Mouse (Mus musculus) cerebellum, adult (tissue): ENCODE measurements around the gene Zdhhc19.
A peak's percentile ranks its signal among the peaks of the same experiment; 100 is the strongest.

Source experiments
- ATAC-seq: cut with Nextera tagmentation; 2 replicates; pipeline ENCODE4 v1.9.2; 2017; ENCODE audit warnings: mild to moderate bottlenecking, moderate library complexity, mixed read lengths; ENCODE audit not compliant: insufficient number of reproducible peaks, low FRiP score, low TSS enrichment

Gene Zdhhc19

DNA sequence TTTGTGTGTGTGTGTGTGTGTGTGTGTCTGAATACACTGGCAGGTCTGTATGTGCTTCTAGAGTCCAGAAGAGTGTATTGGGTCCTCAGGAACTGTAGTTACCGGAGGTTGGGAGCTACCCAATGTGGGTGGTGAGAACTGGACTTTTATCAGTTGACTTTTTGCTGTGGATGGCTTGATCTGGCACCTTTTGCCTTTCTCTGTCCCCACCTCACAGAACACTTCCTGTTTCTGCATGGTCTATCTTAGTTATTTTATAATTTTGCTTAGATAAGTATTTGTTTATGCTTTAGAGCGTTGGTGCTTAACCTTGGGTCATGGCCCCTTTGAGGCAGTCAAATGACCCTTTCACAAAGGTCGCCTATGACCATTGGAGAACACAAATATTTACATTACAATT is 47.4 kb downstream of the Zdhhc19 start:
- ATAC-seq, result no peak

DNA sequence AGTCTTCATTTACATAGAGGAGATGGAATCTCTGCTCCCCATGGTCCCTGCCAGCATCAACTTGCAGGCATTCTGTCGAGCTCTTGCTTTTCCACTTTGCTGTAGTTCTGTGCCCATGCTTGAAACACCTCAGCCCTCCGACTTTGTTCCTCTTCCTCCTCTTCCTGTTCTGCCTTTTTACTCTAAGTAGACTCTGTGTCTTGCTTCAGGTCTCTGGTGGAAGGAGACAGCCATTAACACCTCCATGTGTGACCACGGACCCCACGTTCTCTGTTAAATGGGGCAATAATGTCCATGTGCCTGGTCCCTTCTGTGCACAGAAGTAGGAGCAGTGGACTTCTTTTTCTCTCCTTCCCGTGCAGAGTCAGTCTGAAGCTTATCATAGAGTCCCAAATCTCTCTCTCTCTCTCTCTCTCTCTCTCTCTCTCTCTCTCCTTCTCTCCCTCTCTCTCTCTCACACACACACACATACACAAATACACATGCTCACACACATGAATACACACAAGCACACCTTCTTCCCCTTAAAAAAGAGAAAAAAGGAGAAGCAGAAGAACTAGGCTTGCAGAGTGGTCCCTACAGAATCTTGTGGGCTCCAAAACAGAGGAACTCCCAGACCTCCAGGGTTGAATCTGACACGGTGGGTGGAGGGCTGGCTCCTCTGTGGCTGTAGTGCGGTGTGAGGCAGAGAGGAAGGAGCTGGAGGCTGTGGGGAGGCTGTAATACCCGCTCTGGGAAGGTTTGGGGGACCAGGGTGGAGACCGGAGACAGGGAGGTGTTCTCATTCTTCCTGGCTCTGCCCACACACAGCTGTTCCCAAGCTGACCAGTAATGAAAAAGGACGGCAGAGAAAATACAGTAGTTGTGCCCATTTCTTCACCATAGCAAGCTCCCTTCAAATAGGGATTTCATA is 51.3 kb downstream of the Zdhhc19 start:
- no peak for ATAC-seq

DNA sequence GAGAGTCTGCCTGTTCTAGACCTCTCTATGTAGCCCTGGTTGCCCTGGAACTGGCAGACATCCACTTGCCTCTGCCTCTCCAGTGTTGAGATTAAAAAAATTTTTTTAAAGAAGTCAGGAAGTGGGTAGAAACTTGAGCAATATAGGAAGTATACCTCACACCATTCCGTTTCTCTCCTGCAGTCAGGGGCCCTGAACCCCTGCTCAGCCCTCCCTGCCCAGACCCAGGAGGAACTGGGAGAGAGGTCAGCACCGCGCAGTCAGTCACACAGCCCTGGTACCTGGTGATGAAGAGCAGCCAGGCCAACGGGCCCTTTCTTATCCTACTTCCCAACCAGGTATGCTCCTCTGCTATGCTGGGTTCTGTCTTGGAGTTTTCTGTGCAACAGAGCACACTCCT is 54.0 kb downstream of the Zdhhc19 start:
- ATAC-seq, result no peak

DNA sequence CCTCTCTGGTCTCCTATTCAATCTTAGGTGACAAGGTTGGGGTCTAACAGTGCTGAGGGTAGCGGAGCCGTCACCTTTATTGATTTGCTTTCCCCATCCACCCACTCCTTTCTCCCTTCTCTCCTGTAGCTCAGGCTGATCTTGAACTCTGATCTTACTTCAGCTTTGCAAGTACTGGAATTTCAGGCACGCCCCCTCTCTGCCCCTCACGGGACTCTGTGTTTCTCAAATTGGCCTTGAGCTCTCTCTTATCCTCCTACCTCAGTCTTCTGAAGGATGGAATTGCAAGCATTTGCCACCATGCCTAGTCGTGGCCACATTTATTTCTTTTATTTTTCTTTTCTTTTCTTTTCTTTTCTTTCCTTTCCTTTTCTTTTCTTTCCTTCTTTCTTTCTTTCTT is 54.4 kb downstream of the Zdhhc19 start:
- no peak for ATAC-seq

DNA sequence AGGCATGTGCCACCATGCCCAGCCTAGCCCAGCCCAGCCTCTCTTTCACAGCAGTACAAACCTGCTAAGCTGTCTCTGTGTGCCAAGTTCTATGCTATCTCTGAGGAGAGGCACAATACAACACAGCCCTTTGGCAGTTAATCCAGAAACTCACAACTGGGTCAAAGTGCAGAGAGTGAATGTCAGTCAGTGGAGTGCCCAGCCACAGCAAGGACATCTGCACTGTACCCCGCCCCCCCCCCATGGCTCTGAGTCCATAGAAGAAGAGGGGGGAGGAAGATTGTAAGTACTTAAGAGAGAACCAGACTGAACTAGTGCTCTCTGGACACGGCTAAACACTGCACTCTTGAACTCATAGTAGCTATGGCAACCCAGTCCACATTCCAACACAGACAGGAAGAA is 55.3 kb downstream of the Zdhhc19 start:
- ATAC-seq, result no peak

DNA sequence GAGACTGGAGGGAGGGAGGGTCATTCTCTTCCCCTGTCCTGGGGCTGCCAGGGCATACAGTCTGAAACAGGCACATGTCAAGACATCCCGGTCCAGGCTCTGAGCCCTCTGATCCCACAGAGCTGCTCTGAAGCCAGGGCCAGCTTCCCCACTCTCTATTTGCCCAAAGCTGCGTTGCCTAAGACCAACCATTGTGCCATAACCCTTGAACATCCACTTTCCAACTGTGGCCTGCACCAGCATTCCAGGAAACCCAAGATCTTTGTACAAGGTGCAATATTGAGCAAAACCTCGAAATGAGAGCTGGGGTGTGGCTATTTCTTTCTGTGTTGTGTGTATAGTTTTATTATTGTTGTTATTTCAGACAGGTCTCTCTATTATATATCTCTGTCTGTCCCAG is 59.5 kb downstream of the Zdhhc19 start:
- ATAC-seq, result no peak

DNA sequence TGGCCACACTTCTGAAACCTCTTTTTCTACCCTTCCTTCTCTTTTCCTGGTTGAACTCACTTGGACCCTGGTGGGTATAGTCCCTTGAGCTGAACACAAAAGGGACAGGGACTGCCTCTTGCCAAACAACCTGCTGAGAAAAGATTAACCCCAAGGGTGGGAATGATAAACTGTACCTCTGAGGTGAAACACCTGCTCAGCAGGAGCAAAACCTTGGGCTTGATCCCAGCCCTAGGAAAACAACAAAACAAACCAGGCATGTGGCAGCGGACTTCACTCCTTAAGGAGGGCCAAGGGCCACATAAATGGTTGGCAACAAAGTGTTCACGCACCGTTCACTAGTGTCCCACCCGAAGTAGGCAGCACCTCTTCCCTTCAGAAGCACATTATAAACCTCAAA is 63.4 kb downstream of the Zdhhc19 start:
- ATAC-seq, result no peak

DNA sequence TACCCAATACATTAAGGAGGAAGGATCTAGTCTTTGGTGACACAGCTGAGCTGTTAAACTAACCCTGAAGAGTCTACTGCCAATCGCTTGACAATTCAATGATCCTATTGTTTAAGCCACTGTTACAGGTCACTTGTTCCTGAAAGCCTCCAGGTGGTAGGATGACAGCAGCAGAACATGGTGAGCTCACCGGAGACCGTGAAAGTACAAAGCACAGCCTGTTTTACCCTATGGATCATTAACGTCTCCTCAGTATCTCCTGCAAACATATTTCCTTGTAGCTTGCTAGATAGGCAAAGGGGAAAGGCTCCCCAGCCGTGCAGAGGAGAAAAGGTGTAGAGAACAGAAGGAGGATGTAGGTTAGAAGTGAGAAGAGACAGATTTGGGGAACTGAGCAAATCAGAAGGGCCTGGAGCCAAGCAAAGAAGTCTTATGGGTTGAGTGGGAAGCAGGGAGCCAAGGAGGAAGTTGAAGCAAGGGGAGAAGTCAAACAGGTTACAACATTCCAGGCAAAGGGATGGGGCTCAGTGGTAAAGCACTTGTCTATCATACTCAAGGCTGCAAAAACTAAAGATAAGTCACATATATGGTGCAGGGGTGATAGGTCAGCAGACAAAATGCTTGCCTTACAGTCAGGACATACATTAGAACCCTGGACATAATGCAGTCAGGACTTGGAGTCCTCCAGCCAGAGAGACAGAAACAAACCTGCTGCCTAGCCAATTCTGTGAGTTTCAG is 67.2 kb downstream of the Zdhhc19 start:
- no peak for ATAC-seq

DNA sequence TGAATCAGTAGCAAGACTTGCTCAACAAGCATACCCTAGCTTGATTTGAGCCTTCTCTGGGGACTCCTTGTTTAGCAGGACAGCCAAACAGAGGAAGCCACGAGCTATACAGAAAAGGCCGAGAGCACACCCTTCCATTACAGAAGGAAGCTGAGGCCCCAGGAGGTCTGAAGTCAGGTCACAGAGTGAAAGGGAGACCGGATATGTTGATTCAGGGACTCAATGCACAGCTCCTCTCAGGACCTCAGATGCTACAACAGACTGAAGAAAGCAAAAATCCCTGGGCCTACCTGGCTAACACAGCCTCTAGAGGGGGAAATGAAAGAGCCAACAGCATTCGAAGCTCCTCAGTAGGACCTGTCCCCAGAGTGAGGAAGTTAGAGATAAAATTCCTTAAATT is 71.2 kb downstream of the Zdhhc19 start:
- ATAC-seq, result no peak

DNA sequence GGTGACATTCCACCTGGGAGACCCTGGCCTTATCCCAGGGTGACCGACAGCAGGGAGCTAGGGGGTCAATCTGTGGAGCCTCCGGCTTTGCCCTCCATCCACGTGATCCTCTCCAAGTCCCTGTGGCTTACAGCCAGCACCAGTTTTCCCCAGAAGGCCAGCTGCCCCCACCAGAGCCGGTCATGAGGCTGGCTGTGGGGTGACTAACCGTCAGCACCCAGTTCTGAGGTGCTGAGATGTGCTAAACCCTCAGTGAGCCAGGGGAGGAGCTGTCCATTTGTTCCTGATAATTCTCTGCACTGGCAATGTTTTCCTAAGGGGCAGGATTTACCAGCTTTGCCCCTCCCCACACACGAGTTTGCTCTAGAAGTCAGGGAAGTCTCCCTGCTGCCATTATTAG is 72.3 kb downstream of the Zdhhc19 start:
- no peak for ATAC-seq

DNA sequence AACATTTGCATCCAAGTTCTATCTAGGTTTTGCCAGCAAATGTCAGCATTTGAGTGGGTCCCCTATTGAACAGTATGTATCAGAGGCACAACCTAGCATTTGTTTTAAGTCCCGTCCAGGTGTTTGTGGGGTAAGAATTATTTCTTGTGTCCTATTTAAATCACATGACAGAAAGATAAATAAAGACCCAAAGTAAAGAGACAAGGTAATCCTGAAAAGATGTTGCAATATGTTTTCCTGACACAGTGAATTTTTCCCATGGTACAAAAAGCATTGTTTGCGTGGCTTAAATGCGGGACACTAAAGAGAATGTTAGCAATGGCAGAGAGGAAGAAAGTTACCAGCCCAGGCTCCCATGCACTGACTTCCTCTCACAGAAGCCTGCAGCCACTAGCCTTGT is 74.0 kb downstream of the Zdhhc19 start:
- no peak for ATAC-seq

DNA sequence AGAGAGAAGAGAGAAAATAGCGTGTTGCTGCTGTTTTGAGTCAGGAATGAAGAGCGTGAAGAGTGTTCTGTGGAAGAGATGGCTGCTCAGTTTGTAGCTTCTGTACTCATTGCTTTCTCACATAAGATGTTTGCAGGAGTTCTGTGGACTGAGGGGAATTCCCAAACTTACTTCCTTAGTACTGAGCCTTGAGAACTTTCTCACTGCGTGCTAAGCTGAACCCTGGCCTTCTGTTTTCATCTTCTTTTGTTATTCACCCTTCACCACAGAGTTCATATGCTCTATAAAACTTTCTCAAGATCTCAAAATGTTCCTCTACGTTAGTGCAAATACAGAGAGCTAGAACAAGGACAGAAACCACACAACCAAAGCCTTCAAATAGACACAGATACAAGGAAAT is 76.5 kb downstream of the Zdhhc19 start:
- no peak for ATAC-seq

DNA sequence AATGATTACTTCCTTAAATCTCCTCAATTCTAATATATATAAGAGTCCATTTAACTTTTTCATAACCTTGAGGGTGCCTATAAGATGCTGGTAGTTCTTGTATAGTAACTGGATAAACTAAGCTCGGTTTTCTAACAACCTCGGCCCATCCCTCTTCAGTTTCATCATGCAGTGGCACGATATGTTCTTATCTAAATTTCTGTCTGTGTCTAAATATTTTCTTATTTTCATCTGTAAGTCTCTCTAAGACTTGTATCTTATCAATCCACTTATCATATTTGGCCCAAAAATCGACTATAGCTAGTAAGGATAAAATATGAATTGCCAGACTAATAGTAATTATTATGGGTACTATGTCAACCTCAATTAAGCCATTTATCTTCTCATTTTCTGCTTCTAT is 90.4 kb downstream of the Zdhhc19 start:
- no peak for ATAC-seq

DNA sequence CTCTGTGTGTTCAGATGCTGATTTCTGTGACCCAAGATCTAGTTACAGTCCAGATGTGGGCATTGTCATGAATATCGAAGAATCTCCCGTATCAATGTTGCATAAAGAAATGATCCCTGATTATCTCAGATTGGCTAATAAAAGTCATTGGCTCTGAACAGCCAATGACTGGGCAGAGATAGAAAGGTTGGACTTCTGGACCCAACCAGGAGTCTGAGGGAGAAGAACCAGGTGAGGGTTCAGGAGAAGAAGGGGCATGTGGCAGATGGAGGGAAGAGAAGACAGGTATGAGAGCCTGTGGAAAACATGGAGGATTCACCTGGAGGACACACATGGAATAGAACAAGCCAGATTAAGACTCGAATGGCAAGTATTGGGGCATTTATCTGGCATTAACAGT is 92.5 kb downstream of the Zdhhc19 start:
- no peak for ATAC-seq

DNA sequence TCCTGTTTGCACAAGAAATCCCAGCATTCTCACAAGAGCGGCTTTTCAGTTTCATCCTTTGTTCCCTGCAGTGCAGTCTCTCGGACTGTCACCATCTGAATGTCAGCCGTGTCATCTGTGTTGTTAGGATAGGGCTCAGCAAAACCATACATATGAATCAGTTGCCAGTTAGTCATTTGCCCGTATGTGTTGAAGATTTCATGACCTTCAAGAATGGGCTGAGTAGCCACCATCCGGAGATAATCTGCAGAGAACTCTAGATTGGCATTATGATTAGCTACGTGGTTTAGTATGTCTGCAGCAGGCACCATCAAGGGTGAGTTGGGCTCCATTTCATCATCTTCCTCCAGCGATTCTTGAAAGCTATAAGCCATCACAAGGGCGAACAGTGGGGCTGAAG is 95.5 kb downstream of the Zdhhc19 start:
- no peak for ATAC-seq

DNA sequence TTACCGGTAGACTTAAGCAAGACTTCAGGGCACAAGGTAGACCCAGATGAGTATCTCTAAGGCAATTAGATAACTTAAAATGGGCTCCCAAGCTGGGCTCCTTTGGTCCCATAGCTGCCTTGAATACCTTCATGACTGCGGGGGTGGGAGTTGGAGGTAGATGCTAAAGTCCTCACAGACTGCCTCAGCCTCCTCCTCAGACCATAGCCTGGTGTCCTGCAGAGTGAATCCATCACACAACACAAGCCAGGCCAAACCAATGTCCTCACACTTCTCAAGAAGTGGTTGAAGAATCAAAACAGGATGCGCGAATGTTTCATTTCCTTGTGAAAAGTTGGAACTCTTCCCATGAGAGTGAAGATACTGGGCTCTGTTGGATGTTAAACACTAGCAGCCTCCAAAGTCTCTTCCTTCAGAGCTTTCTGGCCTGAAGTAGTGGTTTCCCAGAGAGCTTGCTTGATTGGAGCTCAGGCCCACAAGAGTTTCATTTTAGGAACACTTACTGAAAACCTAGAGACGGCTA is 97.3 kb downstream of the Zdhhc19 start:
- no peak for ATAC-seq

DNA sequence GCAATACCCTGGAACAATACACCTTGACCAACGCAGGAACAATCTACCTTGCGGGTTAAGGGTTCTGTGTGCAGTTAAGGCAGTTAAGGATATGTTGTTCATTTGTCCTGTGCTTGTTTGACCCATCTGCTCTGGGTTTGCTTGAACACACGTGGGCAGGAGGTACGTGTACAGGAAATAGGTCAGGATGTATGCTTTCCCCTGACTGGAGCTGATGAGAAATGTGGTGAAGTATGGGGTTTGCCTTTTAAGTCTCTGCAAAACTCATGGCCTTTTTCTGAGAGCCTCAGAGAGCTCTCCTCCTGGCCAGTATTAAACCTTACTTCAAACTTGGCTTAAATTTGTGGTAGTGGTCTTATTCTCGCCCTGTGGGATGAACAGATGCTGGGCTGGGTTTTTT is 97.9 kb downstream of the Zdhhc19 start:
- no peak for ATAC-seq

DNA sequence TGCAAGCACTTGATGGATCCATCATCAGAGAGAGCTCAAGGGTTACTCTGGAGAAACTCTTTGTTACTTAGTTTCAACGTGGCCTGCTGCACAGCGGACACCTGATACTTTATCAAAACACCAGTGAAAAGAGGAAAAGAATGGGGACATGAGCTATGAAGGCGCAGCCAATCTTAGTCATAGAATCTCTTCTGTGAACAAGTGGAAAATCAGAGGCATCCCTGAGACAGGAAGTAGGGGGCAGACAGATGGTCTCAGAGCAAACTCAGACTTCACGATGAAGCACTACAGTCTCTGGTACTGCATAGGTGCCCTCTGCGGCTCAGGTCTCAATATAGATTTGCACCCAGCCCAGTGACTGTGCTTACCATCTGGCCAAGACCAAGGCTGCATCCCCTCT is 98.6 kb downstream of the Zdhhc19 start:
- no peak for ATAC-seq

DNA sequence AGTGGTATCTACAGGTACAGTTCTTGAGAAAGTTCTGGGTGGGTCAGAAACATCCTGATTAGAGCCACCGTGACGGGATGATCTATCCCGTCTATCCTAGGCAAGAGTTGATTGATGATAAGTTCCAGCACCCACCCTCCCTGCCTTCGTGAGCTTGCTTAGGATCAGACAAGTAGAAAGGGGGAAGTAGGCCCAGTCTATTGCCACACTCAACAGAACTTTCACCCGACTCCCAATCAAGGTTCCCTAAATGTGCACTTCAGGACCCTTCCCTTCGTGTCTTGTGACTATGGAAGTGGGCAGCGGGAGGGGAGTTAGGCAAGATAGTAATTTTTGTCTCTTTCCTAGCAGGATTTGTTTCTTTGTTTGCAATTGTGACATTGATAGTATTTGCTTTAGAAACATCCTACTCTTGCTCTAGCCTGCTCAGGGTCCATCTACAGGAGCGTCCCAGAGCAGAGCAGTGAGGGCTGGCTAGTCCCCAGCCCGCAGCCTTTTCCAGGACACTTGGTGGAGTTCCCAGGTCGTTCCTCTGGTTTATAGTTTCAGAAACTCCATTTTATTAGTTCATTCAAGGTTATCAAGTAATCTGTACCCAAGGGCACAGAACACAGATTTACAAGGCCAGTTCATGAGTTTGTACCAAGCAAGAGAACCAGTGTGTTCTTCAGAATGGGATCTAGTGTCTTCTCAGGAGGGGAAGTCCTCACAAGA is 99.2 kb downstream of the Zdhhc19 start:
- ATAC-seq, result no peak

DNA sequence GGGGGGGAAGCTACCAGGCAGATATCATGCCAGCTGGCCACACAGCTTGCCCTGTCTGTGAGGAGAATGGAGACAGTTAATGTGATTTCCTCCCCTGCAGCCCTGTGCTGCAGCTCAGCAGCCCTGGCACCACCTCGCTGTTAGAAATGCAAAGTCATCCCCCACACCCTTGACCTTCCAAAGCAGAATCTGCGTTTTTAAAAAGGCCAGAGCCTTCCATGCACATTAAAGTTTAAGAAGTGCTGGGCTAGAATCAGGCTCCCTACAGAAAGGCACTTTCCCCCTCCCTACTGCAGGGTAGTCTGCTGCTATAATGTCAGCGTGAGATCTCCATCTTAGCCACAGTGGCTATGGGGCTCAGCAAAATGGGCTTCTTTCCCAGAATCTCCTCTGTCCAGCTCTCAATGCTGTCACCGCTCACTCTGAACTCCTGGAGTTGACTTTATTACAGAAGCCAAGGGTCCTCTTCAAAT is 101.9 kb downstream of the Zdhhc19 start:
- ATAC-seq, result peak; percentile 52; the same call in 1 of the 2 replicates

DNA sequence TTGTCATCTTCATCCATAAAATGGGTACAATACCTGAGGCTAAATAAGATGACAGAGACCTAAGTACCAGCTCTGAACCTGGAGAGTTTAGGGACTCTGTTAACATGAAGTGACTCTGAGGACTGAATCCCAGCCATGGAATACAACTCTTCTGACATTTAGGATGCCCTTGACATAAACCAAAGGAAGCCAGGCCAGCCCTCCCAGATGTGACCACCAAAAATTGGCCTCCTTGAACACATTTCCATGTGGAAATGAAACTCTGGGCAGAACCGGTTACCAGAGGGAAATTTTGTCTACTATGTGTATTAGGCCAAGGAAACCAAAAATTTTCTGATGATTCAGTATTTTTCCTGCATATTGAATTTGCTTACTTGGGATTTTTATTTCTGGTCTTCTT is 103.1 kb downstream of the Zdhhc19 start:
- no peak for ATAC-seq
